Mouse (Mus musculus): ENCODE results near the gene Rrp36. TPM values are rescaled to one million over a fixed set of nuclear protein-coding genes. Genes with fewer than 3 reads are reported as not detected.

The Rrp36 gene
- total RNA-seq, 2 experiments from 2014 or later: 16.3 to 18.1 TPM

DNA sequence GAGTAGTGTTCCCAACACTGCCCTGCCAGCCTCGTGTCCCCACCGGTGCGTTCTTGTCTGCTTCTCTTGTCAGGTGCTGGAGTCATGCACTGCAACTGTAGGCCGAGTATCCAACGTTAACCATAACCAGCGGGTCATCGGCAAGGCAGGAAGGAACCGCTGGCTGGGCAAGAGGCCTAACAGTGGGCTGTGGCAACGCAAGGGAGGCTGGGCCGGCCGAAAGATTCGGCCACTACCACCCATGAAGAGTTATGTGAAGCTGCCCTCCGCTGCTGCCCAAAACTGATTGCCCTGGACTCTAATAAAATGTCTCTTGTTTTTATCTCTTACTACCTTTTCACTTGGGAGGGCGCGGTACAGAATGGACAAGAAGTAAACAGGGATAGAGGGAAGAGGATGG, 24.3 kb downstream of the Rrp36 start:
- no peak for DNase-seq (ENCODE audit: extremely low spot score in 1 of 2, low spot score in 1 of 2)

DNA sequence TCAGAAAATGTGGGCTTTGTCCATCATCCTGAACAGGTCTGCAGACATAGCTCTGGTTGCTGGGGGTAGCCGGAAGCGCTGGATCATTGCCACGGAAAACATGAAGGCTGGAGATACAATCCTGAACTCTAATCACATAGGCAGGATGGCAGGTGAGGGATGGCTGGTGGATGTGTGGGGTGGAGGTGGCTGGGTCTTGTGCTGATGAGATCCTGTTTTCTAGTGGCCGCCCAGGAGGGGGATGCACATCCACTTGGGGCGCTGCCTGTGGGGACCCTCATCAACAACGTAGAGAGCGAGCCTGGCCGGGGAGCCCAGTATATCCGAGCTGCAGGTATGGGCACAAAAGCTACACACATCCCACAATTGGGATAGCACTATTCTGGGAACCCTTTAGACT, 25.7 kb downstream of the Rrp36 start:
- DNase-seq (ENCODE audit: extremely low spot score in 1 of 2, low spot score in 1 of 2): no peak

DNA sequence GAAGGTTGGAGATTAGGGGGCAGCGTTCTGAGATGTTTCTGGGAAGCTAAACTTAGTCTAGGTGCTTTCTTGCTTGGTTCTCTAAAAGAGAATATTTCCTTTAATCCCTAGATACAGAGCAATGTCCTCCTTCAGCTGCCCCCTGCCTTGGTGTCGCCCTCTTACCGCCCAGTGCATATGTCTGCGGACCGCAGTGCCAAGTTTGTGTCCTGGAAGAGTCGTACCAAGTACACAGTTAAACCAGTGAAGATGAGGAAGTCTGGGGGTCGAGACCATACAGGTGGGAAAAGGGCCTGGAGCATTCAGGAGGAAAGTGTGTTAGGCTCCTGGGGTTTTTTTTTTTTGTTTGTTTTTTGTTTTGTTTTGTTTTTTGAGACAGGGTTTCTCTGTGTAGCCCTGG, 26.9 kb downstream of the Rrp36 start:
- DNase-seq (ENCODE audit: extremely low spot score in 1 of 2, low spot score in 1 of 2): no peak

DNA sequence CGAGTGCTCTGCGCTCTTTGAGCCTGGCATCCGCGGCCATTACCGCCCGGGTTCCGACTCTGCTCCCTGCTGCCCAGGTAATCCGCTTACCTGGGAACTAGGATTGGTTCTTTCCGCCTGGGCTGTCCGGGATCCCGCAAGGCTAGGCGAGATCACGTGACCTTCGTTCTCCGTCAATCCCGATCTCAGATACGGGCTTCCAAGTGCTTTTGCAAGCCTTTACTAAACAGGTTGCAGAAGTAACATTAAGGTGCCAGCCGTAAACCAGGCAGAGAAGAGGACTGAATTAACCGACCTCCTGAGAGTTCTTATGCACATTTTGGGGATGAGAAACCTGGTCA, 27.9 kb downstream of the Rrp36 start:
- DNase-seq (ENCODE audit: extremely low spot score in 1 of 2, low spot score in 1 of 2): no peak

DNA sequence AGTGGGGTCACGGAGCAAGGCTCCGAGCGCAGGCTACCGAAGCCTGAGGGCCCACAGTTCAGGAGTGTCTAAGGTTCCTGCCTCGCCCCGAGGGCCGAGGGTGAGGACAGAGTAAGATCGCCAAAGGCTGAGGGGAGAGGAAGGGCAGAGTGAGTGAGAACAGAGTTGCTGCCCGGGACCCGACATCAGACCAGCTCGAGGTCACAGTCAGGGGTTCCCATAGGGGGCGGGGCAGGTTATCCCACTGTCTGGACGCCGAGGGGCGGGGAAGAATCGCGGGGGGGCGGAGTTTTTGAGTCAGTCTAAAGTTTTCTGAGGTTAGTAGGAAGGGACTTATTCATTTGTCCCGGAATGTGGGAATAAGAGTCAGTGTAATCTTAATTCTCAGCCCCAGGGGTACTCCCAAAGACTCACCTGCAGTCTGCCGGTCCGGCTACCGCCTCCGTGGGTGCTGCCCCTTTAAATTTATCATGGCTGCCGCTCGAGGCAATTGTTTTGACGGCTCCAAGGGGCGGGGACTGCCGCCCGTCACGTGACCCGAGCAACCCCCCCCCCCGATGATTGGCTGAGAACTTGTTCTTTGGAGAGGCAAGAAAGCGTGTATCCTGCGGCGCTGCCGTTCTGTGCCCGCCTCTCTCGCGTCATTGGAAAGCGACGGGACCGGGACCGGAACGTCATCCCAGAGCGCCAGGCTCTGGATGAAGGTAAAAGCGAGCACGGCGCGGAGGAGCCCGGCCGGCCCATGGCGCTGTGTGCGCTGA, 28.4 kb downstream of the Rrp36 start, which contains the start of the genes Klc4 and Mrpl2:
TSS of gene Klc4 (minus strand) at position 462 of the 761 bp plus-strand sequence.
TSS of gene Mrpl2 (plus strand) at position 669 of the 761 bp plus-strand sequence.
- DNase-seq (ENCODE audit: extremely low spot score in 1 of 2, low spot score in 1 of 2): peak; percentile 99

DNA sequence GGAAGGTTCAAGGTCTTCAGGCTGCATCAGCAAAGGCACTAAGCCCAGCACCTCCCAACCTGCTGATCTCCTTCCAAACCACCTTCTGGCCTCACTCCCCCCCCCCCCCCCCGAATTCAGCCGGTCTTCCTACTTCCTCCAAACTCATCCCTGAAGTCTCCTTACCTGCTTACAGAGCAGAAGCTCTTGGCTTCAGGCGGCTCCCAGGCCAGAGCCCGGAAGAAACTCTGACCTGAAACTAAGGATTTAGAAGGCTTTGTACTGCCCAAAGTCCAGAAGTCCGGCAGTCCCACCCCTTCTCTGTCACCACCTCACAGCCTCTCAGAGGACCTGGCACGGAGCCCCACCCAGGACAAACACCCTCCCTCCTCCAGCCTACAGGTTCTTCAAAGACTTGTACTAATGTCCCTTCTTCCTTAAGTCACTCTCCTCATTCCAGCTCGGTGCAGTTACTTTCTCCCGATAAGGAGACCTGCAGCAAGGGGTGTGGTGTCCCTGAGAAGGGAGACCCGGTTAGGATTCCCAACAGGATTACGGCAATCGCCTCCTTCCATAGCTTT, 29.2 kb downstream of the Rrp36 start:
- DNase-seq (ENCODE audit: extremely low spot score in 1 of 2, low spot score in 1 of 2): no peak

DNA sequence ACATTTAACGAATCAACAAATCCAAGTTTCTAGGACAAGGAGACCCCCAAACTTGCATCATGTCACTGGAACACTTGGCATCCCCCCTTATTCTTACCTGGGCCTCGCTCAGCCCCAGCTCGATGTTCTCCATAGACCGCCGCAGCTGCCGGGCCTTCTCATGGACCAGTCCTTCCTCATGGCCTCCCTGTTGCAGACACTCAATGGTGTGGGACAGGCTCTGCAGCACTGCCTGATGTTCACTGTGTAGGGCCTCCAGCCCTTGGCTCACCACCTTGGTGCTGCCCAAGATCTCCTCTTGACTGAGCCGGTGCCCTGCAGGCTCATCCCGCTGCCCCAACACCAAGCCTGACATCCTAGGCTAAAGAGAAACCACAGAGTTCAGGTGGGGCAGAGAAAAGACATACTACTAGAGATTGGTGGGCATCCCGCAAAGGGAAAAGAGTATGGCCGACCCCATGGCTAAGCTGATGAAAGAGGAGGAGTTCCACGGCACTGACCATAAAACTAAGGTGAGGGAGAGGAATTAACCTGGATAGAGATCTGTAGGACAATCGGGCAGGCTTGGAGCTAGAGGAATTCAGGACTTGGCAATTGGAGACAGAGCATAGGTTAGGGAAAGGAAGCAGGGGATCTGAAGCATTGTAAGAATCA, 29.9 kb downstream of the Rrp36 start:
- no peak for DNase-seq (ENCODE audit: extremely low spot score in 1 of 2, low spot score in 1 of 2)

DNA sequence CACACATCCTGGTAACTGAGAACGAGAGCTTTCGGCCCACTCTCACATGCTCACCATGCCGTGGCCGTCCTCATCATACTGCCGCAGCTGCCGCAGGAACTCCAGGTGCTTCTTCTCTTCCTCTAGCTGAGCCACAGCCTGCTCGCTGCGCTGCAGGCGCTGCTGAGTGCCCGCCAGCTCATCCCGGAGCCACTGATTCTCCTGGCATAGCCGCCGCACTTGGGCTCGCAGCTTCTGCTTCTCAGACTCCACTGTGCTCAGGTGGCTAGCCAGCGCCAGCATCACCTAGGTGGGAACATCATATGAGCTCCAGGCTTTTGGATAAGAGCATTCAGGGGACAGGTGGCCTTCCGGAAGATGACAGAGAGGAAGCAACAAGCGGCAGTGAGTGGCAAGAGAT, 32.1 kb downstream of the Rrp36 start:
- DNase-seq (ENCODE audit: extremely low spot score in 1 of 2, low spot score in 1 of 2): no peak

DNA sequence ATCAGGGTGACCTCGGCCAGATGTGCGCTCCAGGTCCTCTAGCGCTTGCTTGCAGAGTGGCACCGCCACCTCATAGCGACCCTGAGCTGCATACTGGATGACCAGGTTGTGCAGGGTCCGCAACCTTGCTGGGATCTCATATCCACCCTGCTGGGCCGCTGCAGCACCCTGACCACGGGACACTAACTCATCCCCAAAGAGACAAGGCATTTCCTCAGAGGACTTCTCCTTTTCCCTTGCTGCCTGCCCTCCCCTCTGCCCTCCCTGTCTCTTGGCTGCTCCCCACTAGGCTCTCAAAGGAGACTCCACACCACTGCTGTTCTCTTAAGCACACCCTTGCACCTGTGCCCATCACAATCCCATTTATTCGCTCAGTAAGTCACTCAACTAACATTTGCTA, 34.2 kb downstream of the Rrp36 start:
- no peak for DNase-seq (ENCODE audit: extremely low spot score in 1 of 2, low spot score in 1 of 2)

DNA sequence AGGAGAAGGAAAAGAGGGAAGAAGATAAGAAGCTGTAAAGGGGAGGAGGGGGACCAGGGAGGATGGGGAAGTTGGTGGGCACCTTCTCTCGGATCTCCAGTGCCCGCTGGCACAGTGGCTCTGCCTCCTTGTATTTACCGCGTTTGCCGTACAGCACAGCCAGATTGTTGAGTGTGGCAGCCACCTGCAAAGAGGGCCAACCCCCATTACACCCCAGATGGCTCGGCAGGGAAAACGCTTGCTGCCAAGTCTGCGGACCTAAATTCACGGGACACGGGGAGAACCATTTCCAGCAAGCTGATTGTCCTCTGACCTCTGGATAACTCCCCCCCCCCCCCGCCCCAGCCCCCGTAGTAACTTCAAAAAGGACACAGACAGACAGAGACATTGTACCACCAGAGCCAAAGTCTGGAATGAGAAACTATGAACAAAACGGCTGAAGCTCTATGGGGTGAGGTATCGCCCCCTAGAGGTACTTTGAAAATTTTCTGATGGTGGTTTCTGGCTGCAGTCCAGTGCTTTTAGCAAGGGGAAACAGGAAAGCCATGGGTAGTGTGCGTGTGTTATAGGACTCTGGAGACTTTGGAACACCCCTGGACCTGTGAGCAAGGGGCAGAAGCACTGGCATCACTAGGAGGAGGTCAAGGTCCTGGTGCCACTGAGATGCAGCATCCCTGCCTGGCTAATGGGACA, 37.2 kb downstream of the Rrp36 start:
- peak; percentile 54 to 64 for DNase-seq (ENCODE audit: extremely low spot score in 1 of 2, low spot score in 1 of 2)

DNA sequence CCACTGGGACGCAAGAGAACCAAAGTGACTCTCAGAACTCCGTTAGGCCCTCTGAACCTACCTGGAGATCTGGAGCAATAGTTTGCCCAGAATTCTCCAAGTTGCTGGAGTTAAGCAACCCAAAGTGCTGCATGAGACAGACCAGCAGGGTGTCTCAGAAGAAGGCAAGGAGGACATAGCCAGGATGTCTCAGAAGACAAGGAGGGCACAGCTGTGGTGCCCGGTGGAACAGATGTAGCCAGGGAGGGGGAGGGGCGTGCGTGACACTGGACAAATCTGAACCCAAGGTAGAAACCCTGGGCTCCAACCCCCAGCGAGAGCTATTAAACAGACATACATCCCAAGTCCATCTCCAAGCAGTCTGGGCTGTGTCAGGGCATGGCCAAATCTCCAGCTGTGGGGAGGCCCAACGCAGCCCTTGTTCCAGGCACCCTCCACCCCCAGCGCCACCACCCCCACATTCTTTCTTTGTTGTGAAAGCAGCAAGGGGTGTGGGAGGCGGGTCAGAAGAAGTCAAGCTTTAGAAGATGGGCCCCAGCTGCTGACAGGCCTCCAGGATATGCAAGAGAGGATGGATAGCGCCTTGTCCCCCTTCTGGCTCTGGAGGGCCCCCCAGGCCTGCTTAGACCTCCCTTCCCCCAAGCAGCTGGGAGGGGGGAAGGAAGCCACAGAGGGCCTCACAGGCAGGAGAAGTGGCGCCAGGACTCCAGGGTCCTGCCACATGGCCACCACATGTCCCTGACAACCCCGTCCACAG, 44.3 kb downstream of the Rrp36 start:
- DNase-seq (ENCODE audit: extremely low spot score in 1 of 2, low spot score in 1 of 2): no peak

DNA sequence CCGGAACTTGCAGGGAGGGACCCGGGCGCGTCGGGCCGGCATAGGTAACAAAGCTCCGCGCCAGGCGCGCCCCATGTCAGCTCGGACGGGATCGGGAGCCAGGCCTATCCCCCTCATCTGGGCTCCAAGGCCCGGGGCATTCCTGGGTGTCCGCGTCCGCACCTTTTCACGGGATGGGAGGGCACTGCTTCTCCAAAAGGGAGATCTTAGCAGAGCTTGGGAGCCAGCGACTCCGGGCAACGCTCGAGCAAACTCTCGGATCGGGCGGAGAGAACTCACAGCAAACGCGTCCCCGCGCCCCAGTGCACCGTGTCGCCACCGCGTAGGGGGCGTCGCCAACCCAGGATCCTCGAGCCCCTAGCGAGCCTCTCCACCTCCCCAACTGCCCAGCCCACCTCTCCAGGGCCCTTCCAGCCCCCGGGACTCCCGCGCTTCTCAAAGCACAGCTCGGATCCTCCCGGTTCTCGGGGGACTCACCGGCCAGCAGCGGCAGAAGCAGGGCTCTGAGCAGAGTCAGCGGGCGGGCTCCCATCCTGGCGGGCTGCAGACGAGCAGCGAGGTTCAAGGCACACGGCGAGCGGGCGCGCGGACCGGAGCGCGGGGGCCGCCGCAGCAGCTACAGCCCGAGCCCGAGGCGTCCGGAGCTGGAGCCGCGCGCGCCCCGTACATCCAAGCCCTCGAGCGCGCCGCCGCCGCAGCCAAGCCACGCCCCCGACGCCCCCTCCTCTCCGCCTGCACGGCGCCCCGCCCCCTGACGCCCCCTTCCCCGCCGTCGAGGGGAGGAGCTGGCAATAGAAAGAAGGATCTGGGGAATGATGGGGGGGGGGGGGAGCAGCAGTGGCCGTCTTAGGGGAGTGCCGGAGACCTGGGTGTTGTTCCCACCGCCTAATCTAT, 45.1 kb downstream of the Rrp36 start, which contains the start of gene Ptk7:
TSS of gene Ptk7 (minus strand) at position 714 of the 894 bp plus-strand sequence.
- DNase-seq (ENCODE audit: extremely low spot score in 1 of 2, low spot score in 1 of 2): peak; percentile 61 to 67

DNA sequence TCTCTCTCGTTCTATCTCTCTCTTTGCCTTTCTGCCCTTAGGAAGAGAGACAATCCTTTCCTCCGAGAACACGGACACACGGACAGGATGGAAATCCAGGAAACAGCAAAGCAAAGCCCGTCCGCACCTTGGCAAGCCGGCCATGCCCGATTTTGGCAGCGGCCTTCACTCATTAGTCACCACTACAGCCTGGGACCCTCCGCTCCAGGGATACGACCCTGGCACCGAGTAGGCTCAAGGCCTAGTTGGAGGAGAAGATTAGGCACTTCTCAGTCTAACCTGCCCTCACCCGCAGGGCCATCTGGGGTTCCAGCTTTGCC, 45.7 kb downstream of the Rrp36 start:
- no peak for DNase-seq (ENCODE audit: extremely low spot score in 1 of 2, low spot score in 1 of 2)

DNA sequence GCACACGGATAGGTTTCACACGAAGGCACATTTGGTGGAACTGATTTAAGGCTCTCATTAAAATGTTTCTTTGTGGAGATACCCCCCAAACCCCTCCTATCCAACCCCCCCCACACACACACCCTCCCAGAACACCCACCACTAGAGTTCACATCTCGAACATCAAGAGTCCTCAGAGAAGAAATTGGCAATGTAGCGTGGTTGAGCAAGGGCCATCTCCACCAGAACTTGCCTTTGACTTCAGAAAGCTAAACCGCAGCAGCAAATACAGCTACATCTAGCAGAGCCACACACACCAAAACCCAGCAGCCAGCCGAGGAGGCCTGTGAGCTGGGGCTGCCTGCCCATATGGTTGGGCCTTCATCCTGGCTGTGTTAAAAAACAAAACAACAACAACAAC, 46.7 kb downstream of the Rrp36 start:
- no peak for DNase-seq (ENCODE audit: extremely low spot score in 1 of 2, low spot score in 1 of 2)

DNA sequence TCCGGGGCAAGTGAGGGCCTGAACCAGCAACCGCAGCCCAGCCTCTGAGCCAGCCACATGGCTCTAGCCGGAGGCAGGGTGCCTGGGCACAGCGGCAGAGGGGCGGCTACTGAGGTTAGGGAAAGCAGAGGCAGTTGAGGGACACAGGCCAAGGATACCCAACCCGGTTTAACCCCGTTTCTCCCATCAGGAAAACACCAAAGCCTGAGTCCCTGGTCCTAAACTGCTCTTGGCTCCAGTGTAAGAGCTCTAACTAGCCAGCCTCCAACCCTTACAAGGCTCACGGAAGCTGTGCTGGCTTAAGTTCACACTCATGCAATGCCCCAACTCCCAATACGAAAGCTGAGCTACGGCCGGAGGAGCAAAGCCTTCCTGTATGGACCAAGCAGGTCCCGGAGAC, 49.6 kb downstream of the Rrp36 start:
- DNase-seq (ENCODE audit: extremely low spot score in 1 of 2, low spot score in 1 of 2): no peak

DNA sequence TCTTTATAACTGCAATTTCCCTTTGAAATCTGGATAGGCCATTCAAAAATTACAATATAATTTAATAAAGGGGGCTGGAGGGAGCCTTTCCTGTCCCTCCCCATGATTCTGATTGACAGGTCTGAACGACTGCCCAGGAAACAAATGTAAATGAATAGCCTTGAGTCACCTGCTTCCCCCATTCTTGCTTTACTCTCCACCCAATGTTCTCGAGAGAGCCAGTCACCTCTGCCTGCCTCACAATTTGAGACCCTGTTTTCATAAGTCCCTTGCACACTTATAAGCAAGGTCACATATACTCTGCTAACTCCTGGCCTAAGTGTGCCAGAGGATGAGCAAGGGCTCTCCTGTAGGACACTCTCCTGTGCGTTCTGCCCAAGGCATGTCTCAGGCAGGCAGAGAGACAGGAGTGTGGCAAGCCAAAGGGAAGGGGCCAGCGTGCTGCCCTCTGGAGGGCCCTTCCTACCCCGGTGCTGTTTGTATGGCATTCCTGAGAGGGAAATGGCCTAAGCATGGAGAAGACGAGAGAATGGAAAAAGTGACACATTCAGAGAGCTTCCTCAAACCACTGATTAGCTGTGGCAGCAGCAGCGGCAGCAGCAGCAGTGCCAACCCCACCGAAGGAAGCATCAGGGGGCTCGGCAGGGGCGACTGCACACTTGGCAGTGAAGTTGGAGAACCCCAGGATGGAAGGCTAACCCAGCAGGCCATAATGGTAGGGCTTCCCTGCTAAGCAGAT, 50.2 kb downstream of the Rrp36 start:
- no peak for DNase-seq (ENCODE audit: extremely low spot score in 1 of 2, low spot score in 1 of 2)

DNA sequence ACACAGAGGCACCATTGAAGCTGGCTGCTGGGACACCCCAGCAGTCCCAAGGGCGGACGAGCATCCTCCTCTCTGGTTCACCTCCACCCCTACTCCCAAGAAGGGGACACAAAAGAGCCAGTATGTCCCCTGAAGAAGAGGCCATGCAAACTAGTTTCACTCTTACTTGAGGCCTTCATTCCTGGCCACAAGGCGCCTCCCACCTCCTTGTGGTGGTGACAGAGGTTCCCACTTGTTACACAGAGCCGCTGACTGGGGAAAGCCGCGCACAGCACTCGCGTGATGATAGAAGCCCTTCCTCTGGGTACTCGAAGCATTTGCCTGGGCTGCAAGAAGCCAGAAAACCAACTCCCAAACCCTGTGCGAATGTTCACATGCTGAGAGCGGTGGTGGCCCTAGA, 51.9 kb downstream of the Rrp36 start:
- no peak for DNase-seq (ENCODE audit: extremely low spot score in 1 of 2, low spot score in 1 of 2)

DNA sequence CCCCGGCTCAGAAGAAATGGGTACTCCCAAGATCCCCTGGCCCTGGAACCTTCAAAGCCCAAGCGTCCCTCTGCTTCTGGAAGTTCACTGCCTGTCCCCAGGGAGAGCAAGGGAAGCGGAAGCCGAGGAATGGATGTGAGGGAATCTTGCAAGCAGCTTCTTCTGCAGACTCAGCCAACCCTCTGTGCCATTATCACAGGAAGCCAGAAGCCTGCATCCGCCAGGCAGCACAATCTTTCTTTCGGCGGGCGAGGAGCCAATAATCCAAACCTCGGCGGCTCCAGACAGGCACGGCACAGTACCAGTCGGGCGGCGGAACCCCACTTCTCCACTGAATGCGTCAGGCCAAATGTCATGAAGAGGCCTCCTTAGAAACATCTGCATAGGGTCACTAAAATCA, 52.8 kb downstream of the Rrp36 start:
- peak in 1 of 2 experiments; percentile 59 for DNase-seq (ENCODE audit: extremely low spot score in 1 of 2, low spot score in 1 of 2)

Data from layer of hippocampus, postnatal 25 days (tissue).